Mouse (Mus musculus) liver, postnatal 0 days (tissue): Measurements from ENCODE around the gene Igsf6. TPM values are rescaled to one million over a fixed set of nuclear protein-coding genes. Genes with fewer than 3 reads are reported as not detected.

Source experiments
- ATAC-seq: fragments of 200-750 bp; cut with Nextera tagmentation; 2 replicates; pipeline ENCODE4 v1.8.0; 2017; ENCODE audit warnings: mild to moderate bottlenecking, moderate library complexity
- DNase-seq: peaks from one replicate; pipeline ENCODE4 v3.0.0-alpha.2; 2016
- H3K27ac ChIP-seq: fragments of 300-500 bp; sonication (generic); 2 replicates; pipeline ENCODE4 v1.5.1; 2014; ENCODE audit warnings: antibody characterized with exemption, moderate library complexity, mild to moderate bottlenecking, low read depth
- H3K27me3 ChIP-seq: fragments of 300-500 bp; sonication (generic); 2 replicates; pipeline ENCODE4 v1.6.1; 2014; ENCODE audit warnings: low read length, control low read depth, mixed read lengths; ENCODE audit not compliant: insufficient read depth
- H3K36me3 ChIP-seq: fragments of 300-500 bp; sonication (generic); replicated peaks from 2 replicates; pipeline ENCODE4 v1.6.1; 2014; ENCODE audit warnings: mild to moderate bottlenecking, control low read depth, low read length, moderate library complexity, mixed read lengths; ENCODE audit not compliant: insufficient read depth
- H3K4me1 ChIP-seq: fragments of 300-500 bp; sonication (generic); 2 replicates; pipeline ENCODE4 v1.6.1; 2014; ENCODE audit warnings: antibody characterized with exemption, mild to moderate bottlenecking, control low read depth; ENCODE audit not compliant: insufficient read depth
- H3K4me2 ChIP-seq: fragments of 300-500 bp; sonication (generic); 2 replicates; pipeline ENCODE4 v1.6.1; 2014; ENCODE audit warnings: low read depth, mild to moderate bottlenecking, low read length, moderate library complexity, mixed read lengths
- H3K4me3 ChIP-seq: fragments of 300-500 bp; sonication (generic); 2 replicates; pipeline ENCODE4 v1.5.1; 2014; ENCODE audit warnings: low read depth, low read length
- H3K9ac ChIP-seq: fragments of 300-500 bp; sonication (generic); replicated peaks from 2 replicates; pipeline ENCODE4 v1.6.1; 2014; ENCODE audit warnings: mild to moderate bottlenecking, moderate library complexity
- H3K9me3 ChIP-seq: fragments of 300-500 bp; sonication (generic); 2 replicates; pipeline ENCODE4 v1.6.1; 2016; ENCODE audit warnings: mild to moderate bottlenecking, control low read depth, low read length, mixed read lengths
- CTCF ChIP-seq: sonication (generic); IDR thresholded peaks from 2 replicates; pipeline ENCODE4 v1.5.1; 2016; ENCODE audit warnings: antibody characterized with exemption, low read depth
- EP300 ChIP-seq: IDR thresholded peaks from 2 replicates; pipeline ENCODE4 v1.6.1; 2016; ENCODE audit warnings: antibody characterized with exemption, low read depth, mild to moderate bottlenecking
- WGBS: fragments of 180-500 bp; shearing (Covaris S2); extraction: QIAGEN DNeasy Blood & Tissue Kit; methylation state at CpG from one replicate; pipeline ENCODE4 v1.1.7; 2014; ENCODE audit not compliant: insufficient replicate concordance; 5-methylcytosine and 5-hydroxymethylcytosine counted together
- polyA plus RNA-seq: library from polyadenylated mRNA; unstranded; fragments of >200 nt; fragmentation: Nextera tagmentation; extraction: Ambion mirVana; gene quantifications from 2 replicates; pipeline ENCODE4 v1.2.1, GENCODE M21; 2015

Igsf6 gene
- polyA plus RNA-seq, 1 experiment from 2014 or later, result 14.6 TPM

DNA sequence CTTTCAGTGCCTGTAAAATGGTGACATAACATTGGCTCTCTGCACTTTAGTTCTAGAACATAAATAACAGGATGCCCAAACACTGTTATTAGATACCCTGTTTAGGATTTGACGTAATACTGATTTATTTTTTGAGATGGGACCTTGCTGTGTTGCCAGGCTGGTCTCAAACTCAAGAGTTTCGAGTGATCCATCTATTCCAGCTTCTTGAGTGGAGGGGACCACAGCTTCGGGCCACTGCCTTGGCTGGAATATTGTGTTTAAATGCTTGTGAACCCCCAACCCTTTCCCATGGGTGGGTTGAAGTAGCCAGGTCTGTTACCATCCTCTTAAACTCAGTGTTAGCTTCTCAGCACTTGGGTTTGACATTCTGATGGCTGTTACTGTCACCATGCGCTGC is 7.0 kb upstream of the Igsf6 start, which contains the start of gene Otoa:
Gene Otoa, plus strand, starts transcription at position 301 of the 400 bp plus-strand sequence.
- 79% methylated on average over 4 of the region's 4 CpGs for WGBS
- TF ChIP-seq EP300 (no peak), CTCF (no peak)
- H3K27me3 ChIP-seq, result no peaks in the 10 kb centered on the region

DNA sequence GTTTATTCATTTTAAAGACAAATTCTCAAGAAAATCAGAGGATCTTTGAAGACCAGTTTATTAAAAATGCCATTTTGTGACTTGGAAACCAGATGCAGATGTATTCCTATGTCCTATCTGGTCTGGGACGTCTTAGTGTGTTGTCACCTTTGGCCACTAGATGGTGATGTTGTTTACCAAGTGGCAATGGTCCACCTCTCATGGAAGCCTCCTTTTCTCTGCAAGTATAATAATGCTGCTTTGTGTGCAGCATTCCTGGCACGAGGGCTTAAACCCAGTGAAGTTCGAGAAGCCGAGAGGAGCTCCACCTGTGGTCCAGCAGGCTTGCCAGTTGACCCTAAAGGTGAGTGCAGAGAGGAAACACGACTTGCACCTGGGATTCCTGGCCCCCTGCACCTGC is 3.5 kb upstream of the Igsf6 start:
- no peak overlapping the region for H3K4me2 ChIP-seq
- H3K4me3 ChIP-seq, result no peak overlapping the region
- DNase-seq, result peak; percentile 50
- no peak overlapping the region for H3K27ac ChIP-seq
- H3K36me3 ChIP-seq, result peaks cover 8% of the 10 kb centered on the region
- H3K9ac ChIP-seq, result no peak overlapping the region
- peak; percentile 47; the same call in 1 of the 2 replicates for ATAC-seq
- TF ChIP-seq EP300 (no peak), CTCF (peak; percentile 83)
- no peaks in the 10 kb centered on the region for H3K9me3 ChIP-seq
- no peaks in the 10 kb centered on the region for H3K27me3 ChIP-seq
- 39% methylated on average over 5 of the region's 5 CpGs for WGBS
- H3K4me1 ChIP-seq, result no peaks in the 10 kb centered on the region

More for the DNA sequence above, 7.0 kb upstream of the Igsf6 start, which contains the start of gene Otoa:
- Histone ChIP-seq H3K4me1 (no peaks in the 10 kb centered on the region), H3K36me3 (peaks cover 5% of the 10 kb centered on the region), H3K27ac (no peak within 1 kb of the TSS), H3K9ac (no peak within 1 kb of the TSS), H3K4me3 (no peak within 1 kb of the TSS), H3K4me2 (no peak within 1 kb of the TSS), H3K9me3 (no peaks in the 10 kb centered on the region)
- DNase-seq, result no peak
- no peak for ATAC-seq

DNA sequence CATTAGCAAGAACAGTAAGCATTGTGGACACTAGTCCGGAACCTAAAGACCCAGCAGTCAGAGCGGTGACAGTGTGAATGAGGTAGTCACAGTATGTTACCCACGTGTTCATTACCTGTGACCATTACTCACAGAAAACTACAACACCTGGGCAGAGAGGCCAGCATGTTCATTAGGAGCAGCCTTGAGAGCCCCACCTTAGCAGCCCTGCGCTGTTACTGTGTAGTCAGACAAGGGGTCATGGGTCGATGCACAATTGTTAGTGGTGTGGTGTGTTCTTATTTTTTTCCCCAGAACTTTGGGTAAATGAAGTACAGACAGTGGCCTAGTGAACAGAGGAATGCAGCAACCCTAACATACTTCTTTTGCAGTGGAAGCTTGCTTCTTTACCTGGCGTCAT is 2.9 kb upstream of the Igsf6 start:
- no peaks in the 10 kb centered on the region for H3K4me1 ChIP-seq

DNA sequence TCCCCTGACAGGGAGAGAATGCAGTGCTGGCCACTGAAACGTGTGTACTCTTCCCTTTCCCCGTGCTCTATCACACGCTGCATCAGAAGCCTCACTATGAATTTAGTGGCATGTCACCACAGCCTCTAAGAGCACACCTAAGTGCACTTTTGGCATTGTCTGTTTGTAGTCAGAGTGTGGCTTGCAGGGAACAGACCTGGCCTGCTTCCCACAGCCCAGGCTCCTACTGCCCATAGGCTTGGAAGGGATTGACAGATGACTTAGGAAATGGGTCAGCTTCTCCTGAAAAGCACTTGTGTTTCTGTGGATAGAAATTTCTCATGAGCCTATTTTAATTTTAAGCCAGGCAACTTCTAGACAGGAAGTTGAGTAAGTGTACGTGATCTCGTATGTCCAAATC is 1.0 kb upstream of the Igsf6 start:
- H3K36me3 ChIP-seq, result peaks cover 19% of the 10 kb centered on the region
- peak overlapping the region; percentile 56 for H3K4me2 ChIP-seq
- TF ChIP-seq EP300, result no peak
- no peak for TF ChIP-seq CTCF
- H3K4me1 ChIP-seq, result no peaks in the 10 kb centered on the region
- H3K9ac ChIP-seq, result 0 out of 2 replicates have a peak overlapping the region, but pooled peaks have one; percentile 26
- DNase-seq (no peak), ATAC-seq (no peak)
- H3K27me3 ChIP-seq, result no peaks in the 10 kb centered on the region
- peak overlapping the region; percentile 73 for H3K27ac ChIP-seq
- no peaks in the 10 kb centered on the region for H3K9me3 ChIP-seq
- 65% methylated on average over 5 of the region's 5 CpGs for WGBS
- peak overlapping the region; percentile 28 for H3K4me3 ChIP-seq

More for the DNA sequence above, 2.9 kb upstream of the Igsf6 start:
- no peak overlapping the region for H3K9ac ChIP-seq
- H3K36me3 ChIP-seq, result peaks cover 8% of the 10 kb centered on the region
- H3K9me3 ChIP-seq, result no peaks in the 10 kb centered on the region
- 88% methylated on average over 6 of the region's 6 CpGs for WGBS
- TF ChIP-seq CTCF (no peak), EP300 (no peak)
- no peak overlapping the region for H3K27ac ChIP-seq
- DNase-seq (no peak), ATAC-seq (no peak)
- no peak overlapping the region for H3K4me3 ChIP-seq
- no peaks in the 10 kb centered on the region for H3K27me3 ChIP-seq
- H3K4me2 ChIP-seq, result no peak overlapping the region

GRCm38 (mm10) chr7:121074801-121075400 is 529 bp upstream of the Igsf6 start:
- Histone ChIP-seq H3K4me2 (peak overlapping the region; percentile 56), H3K9ac (0 out of 2 replicates have a peak overlapping the region, but pooled peaks have one; percentile 26), H3K4me1 (no peaks in the 10 kb centered on the region), H3K36me3 (peaks cover 23% of the 10 kb centered on the region), H3K27ac (peak overlapping the region; percentile 73), H3K9me3 (no peaks in the 10 kb centered on the region), H3K4me3 (peak overlapping the region; percentile 28), H3K27me3 (no peaks in the 10 kb centered on the region)
- DNase-seq (no peak), ATAC-seq (peak; percentile 26; the same call in 1 of the 2 replicates)
- WGBS, result 69% methylated on average over 6 of the region's 6 CpGs
- TF ChIP-seq CTCF (no peak), EP300 (no peak)

GRCm38 (mm10) chr7:121072506-121072905 is 1.9 kb downstream of the Igsf6 start:
- Histone ChIP-seq H3K36me3 (peaks cover 35% of the 10 kb centered on the region), H3K27ac (peak overlapping the region; percentile 24; the same call in 1 of the 2 replicates), H3K4me2 (peak overlapping the region; percentile 47), H3K27me3 (no peaks in the 10 kb centered on the region), H3K4me1 (no peaks in the 10 kb centered on the region), H3K4me3 (peak overlapping the region; percentile 39), H3K9me3 (no peaks in the 10 kb centered on the region), H3K9ac (0 out of 2 replicates have a peak overlapping the region, but pooled peaks have one; percentile 21)
- no peak for ATAC-seq
- WGBS, result 60% methylated on average over 5 of the region's 5 CpGs
- no peak for TF ChIP-seq EP300
- no peak for TF ChIP-seq CTCF
- DNase-seq, result no peak
